Mouse (Mus musculus) small intestine, adult 2 months (tissue): Measurements from ENCODE around the gene Tas2r143. TPM values are rescaled to one million over a fixed set of nuclear protein-coding genes. Genes with fewer than 3 reads are reported as not detected.

Experiments used
- H3K27ac ChIP-seq: fragments of 200-500 bp; 2 replicates; pipeline ENCODE4 v1.5.1; 2012; ENCODE audit warnings: low read depth, low read length, control low read depth, inconsistent platforms; ENCODE audit not compliant: insufficient read depth
- H3K27me3 ChIP-seq: fragments of 200-500 bp; 2 replicates; pipeline ENCODE4 v1.6.1; 2012; ENCODE audit warnings: mild to moderate bottlenecking, moderate library complexity, low read length, inconsistent platforms; ENCODE audit not compliant: control insufficient read depth, insufficient read depth
- H3K36me3 ChIP-seq: fragments of 200-500 bp; 2 replicates; pipeline ENCODE4 v1.6.1; 2012; ENCODE audit warnings: mild to moderate bottlenecking, low read length, control low read depth, inconsistent platforms; ENCODE audit not compliant: control insufficient read depth, insufficient read depth
- H3K4me1 ChIP-seq: fragments of 200-500 bp; 2 replicates; pipeline ENCODE4 v1.6.1; 2012; ENCODE audit warnings: low read length, inconsistent platforms, mixed read lengths; ENCODE audit not compliant: control insufficient read depth, insufficient read depth, insufficient read length
- H3K4me3 ChIP-seq: fragments of 200-500 bp; 2 replicates; pipeline ENCODE4 v1.5.1; 2012; ENCODE audit warnings: low read depth, mild to moderate bottlenecking, control low read depth, inconsistent platforms, low read length, moderate library complexity
- CTCF ChIP-seq: fragments of 200-500 bp; IDR thresholded peaks from 2 replicates; pipeline ENCODE4 v1.5.1; 2012; ENCODE audit warnings: low read depth, mild to moderate bottlenecking, control low read depth, inconsistent platforms, low read length, moderate library complexity, mixed read lengths; ENCODE audit not compliant: insufficient replicate concordance, insufficient read length; ENCODE audit errors: extremely low read depth
- POLR2A ChIP-seq: fragments of 200-500 bp; IDR thresholded peaks from 2 replicates; pipeline ENCODE4 v1.6.1; 2012; ENCODE audit warnings: low read depth, mild to moderate bottlenecking, control low read depth, inconsistent platforms, low read length, moderate library complexity
- WGBS: fragments of 180-500 bp; shearing (Covaris S2); methylation state at CpG from one replicate; pipeline ENCODE4 v1.1.7; 2018; 5-methylcytosine and 5-hydroxymethylcytosine counted together
- polyA plus RNA-seq: library from polyadenylated mRNA; depleted of rRNA; stranded (reverse); fragments of >200 nt; gene quantifications from 2 replicates; pipeline ENCODE4 v1.2.3, GENCODE M21; 2012

The Tas2r143 gene
- polyA plus RNA-seq, 1 experiment: not detected

DNA sequence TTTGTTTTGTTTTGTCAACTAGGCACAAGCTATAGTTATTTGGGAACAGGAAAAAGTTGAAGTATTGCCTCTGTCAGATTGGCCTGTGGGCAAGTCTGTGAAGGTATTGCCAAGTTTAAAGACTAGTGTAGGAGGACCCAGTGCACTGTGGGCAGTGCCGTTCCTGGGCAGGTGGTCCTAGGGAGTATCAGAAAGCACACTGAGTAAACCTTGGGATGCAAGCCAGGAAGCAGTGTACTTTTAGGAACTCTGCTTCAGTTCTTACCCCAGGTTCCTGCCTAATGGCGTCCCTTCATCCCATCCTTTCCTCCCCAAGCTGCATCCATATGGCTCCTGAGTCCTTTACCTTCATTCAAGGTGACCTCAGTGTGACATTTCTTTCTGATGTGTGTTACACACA, 24.9 kb upstream of the Tas2r143 start:
- WGBS: 88% methylated on average over 2 of the region's 2 CpGs
- no peak overlapping the region for H3K27ac ChIP-seq
- no peaks in the 10 kb centered on the region for H3K27me3 ChIP-seq
- H3K4me1 ChIP-seq: peaks cover 12% of the 10 kb centered on the region
- no peak for TF ChIP-seq POLR2A
- TF ChIP-seq CTCF: no peak
- H3K36me3 ChIP-seq: no peaks in the 10 kb centered on the region
- no peak overlapping the region for H3K4me3 ChIP-seq

GRCm38 (mm10) chr6:42376016-42376415, 24.0 kb upstream of the Tas2r143 start:
- H3K27ac ChIP-seq: no peak overlapping the region
- 61% methylated on average over 4 of the region's 4 CpGs for WGBS
- peaks cover 7% of the 10 kb centered on the region for H3K4me1 ChIP-seq
- H3K4me3 ChIP-seq: no peak overlapping the region
- H3K36me3 ChIP-seq: no peaks in the 10 kb centered on the region
- no peaks in the 10 kb centered on the region for H3K27me3 ChIP-seq
- TF ChIP-seq POLR2A: no peak
- TF ChIP-seq CTCF: no peak

DNA sequence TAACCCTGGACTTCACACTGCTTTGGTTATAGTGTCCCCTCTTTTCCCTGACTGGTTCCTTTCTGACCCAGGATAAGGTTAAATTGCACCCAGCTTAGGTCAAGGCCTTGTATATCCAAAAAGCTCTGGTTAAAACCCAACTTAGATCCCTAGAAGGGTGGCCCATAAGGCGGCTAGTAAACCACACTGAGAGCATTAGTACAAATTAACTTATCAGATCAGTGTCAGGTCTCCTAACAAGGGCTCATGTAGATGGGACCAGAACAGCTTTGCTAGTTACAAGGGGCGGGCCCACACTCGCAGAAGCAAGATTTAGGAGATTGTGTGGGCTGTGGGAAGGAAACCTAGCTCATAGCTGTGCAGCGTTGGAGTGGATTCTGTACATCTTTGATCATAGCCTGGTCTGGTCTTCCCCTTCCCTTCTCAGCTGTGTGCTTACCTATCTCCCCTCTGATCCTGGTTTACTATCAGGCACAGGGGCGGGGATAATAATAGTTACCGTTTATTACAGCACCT, 23.5 kb upstream of the Tas2r143 start:
- 71% methylated on average over 6 of the region's 6 CpGs for WGBS
- Histone ChIP-seq H3K27me3 (no peaks in the 10 kb centered on the region), H3K36me3 (no peaks in the 10 kb centered on the region), H3K4me3 (no peak overlapping the region), H3K27ac (no peak overlapping the region), H3K4me1 (peaks cover 4% of the 10 kb centered on the region)
- no peak for TF ChIP-seq CTCF
- TF ChIP-seq POLR2A: no peak

GRCm38 (mm10) chr6:42377280-42377679, 22.8 kb upstream of the Tas2r143 start:
- Histone ChIP-seq H3K27me3 (no peaks in the 10 kb centered on the region), H3K27ac (no peak overlapping the region), H3K4me1 (peaks cover 1% of the 10 kb centered on the region; the same call in 1 of the 2 replicates), H3K36me3 (no peaks in the 10 kb centered on the region), H3K4me3 (no peak overlapping the region)
- TF ChIP-seq POLR2A (no peak), CTCF (no peak)
- WGBS: 82% methylated on average over 5 of the region's 5 CpGs

GRCm38 (mm10) chr6:42379551-42379950, 20.5 kb upstream of the Tas2r143 start:
- no peak overlapping the region for H3K27ac ChIP-seq
- 79% methylated on average over 3 of the region's 3 CpGs for WGBS
- no peak overlapping the region for H3K4me3 ChIP-seq
- H3K4me1 ChIP-seq: no peaks in the 10 kb centered on the region
- no peaks in the 10 kb centered on the region for H3K36me3 ChIP-seq
- TF ChIP-seq POLR2A (no peak), CTCF (no peak)
- no peaks in the 10 kb centered on the region for H3K27me3 ChIP-seq

GRCm38 (mm10) chr6:42380416-42381144, 19.5 kb upstream of the Tas2r143 start:
- no peaks in the 10 kb centered on the region for H3K27me3 ChIP-seq
- TF ChIP-seq POLR2A: no peak
- no peak for TF ChIP-seq CTCF
- WGBS: 38% methylated on average over 8 of the region's 8 CpGs
- no peaks in the 10 kb centered on the region for H3K36me3 ChIP-seq
- no peak overlapping the region for H3K4me3 ChIP-seq
- no peaks in the 10 kb centered on the region for H3K4me1 ChIP-seq
- H3K27ac ChIP-seq: no peak overlapping the region

DNA sequence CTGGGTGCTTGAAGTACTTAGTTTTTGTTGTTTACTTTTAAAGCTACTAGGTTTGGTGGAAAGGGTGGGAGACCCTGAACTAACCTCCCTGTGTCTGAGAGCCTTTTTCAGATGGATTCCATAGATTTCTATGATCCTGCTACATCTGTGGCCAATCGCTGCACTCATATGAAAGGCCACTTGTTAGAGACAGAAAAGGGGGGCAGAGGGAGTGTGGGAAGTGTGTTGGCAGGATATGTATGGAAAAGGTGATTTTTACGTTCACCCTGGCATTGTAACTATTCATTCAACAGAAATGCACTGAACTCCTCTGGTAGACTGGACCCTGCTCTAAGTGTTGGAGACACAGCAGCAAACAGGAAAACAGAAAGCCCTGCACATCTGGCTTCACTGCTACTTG, 18.8 kb upstream of the Tas2r143 start:
- TF ChIP-seq CTCF (no peak), POLR2A (no peak)
- Histone ChIP-seq H3K27me3 (no peaks in the 10 kb centered on the region), H3K4me1 (no peaks in the 10 kb centered on the region), H3K36me3 (no peaks in the 10 kb centered on the region), H3K27ac (no peak overlapping the region), H3K4me3 (no peak overlapping the region)
- WGBS: 77% methylated on average over 2 of the region's 2 CpGs

- 56% methylated on average over 9 of the region's 9 CpGs for WGBS
- peak overlapping the region; percentile 26; the same call in 1 of the 2 replicates for H3K27ac ChIP-seq
- no peak overlapping the region for H3K4me3 ChIP-seq
- H3K27me3 ChIP-seq: no peaks in the 10 kb centered on the region
- TF ChIP-seq POLR2A (no peak), CTCF (no peak)
- H3K36me3 ChIP-seq: no peaks in the 10 kb centered on the region
- H3K4me1 ChIP-seq: no peaks in the 10 kb centered on the region
Observed at GRCm38 (mm10) chr6:42381916-42382381, 18.1 kb upstream of the Tas2r143 start.
